Mouse (Mus musculus) liver, postnatal 0 days (tissue): ENCODE measurements around the gene Kmt2c.

Experiments
- CTCF ChIP-seq: sonication (generic); IDR thresholded peaks from 2 replicates; pipeline ENCODE4 v1.5.1; 2016; ENCODE audit warnings: antibody characterized with exemption, low read depth
- EP300 ChIP-seq: IDR thresholded peaks from 2 replicates; pipeline ENCODE4 v1.6.1; 2016; ENCODE audit warnings: antibody characterized with exemption, low read depth, mild to moderate bottlenecking

GRCm38 (mm10) chr5:25461956-25462355 is 36.6 kb downstream of the Kmt2c start:
- TF ChIP-seq CTCF (no peak), EP300 (no peak)
